Mouse (Mus musculus) cerebellum, adult 9-10 months (tissue): Measurements from ENCODE around the gene Zfp296.
A peak's percentile ranks its signal among the peaks of the same experiment; 100 is the strongest.

Experiments
- DNase-seq: peaks from one replicate; pipeline ENCODE4 v3.0.0; 2022

Gene Zfp296

DNA sequence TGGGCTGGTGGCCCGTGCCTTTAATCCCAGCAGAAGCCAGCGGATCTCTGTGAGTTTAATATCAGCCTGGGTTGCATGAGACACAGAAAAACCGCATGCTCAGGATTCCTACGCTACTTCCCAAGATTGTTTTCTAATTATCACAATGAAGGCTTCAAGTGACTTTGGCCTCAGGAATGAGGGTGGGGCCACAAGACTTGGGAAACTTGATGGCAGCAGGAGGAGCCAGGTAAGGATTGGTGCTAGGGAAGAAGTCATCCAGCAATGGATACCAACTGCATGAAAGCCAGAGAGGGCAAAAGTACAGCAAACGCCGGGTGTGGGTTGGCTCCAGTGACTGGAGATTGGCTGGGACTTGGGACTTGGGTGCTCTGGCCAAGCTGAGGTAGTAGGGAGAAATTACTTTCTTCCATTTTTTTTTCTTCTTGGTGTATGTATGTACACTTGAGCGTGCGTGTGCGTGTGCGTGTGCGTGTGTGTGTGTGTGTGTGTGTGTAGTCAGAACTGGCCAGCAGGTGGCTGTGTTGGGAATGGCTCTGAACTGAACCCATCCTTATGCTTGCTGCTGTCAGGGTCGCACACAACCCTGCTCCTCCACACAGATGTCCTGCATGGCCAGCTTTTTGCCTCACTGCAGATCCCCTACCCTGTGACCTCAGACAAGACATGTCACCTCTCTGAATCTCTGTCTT, 32.7 kb downstream of the Zfp296 start:
- no peak for DNase-seq

DNA sequence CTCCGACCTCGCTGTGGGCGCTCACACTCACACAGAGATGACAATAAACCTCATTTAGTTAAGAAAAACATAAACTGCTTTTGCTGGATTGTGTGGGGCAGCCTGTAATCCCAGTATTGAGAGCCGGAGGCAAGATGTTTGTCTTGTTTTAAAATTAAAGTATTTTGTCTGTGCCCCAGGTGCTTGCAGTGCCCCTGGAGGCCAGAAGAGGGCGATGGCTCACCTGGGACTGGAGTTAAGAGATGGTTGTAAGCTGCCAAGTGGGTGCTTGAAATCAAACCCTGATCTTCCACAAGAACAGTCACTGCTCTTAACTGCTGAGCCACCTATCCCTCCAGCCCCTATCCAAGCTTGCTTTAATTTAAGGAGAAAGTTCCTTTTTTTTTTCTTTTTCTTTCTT, 33.9 kb downstream of the Zfp296 start:
- no peak for DNase-seq

DNA sequence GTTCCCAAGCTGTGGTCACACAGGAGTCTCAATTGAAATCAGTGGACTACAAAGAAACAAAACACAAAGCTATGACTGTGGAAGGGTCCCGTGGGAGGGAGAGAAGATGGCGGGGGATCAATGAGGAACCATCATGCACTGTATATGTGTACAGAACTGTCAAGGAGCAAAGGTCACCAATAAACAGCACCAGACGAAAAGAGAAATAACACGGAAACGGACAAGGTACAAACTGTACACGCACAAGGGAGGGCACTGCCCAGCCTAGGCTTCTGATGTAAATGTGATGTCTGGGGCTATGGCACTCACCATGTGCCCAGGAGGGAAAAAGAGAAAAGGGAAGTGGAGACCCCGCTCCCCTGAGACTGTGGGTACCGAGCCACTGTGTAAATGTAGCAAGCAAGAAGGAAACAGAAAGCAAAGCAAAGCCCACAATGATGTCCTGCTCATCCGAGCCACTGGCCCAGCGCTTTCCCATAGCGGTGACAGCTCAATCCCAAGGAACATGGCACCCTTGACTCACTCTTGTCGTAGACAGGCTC, 38.0 kb downstream of the Zfp296 start:
- DNase-seq = no peak

DNA sequence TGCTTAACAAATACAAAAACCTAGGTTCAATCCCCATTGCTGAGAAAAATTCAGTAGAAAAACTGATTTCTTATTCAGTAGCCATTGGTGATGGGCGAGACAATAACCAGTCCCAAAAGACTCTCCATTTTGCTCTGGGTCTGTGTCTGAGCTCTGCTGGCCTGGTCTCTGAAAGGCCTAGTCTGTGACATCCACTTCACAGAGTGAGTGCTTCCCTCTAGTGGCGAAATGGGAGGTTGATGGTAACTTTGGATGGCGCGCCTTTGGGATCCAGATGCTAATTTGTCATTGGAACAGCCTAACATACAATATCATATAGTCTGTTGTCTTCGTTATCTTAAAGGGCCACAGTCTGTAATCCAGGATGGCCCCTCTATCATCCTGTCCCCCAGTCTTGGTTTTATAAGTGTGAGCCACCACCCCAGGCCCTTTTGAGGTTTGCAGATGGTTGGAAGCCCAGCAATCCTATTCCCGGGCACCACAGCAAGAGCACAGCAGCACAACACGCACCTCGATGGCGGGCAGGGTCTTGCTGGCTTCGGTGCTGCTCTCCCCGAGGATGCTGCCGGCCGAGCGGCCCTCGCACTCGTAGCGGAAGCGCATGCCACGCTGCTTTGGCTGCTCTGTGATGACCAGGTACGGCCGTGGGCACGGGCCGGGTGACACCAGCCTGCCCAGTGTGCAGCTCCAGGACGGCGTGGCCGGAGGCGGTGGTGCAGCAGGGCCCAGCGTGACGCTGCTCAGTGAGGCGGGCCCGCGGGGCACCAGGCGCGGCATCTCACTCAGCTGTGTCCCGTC, 42.1 kb downstream of the Zfp296 start:
- peak; percentile 85 for DNase-seq

DNA sequence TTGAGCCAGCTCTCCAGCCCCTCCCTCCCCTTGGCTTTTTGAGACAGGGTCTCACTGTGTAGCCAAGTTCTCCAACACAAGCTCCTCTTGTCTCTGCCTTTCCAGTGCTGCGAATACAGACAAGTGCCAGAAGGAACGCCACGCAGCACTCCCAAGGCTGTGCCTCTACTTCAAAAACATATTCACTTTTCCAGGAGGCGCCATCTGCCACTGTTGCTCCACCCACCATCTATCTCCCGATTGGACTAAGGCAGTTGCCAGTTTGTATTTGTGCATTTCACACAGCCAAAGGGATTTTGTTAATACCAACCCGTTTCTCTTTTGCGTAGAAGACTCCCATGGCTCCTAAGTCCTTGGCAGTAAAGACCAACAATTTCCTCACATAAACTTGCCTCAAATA, 43.7 kb downstream of the Zfp296 start:
- no peak for DNase-seq

DNA sequence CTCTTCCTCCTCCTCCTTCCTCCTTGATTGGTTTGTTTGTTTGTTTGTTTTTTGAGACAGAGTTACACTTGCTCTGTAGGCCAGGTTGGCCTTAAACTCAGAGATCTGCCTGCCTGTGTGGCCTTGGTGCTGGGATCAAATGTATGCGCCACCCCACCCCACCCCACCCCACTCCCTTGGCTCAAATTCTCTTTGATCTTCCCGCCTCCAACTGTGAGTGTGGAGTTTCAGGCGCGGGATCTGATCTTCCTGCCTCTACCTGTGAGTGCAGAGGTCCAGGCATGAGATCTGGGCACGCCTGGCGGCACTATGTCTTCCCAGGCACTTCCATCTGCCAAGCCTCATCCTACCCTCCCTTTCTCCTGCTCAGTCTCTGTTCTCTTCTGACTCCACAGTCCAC, 45.2 kb downstream of the Zfp296 start:
- DNase-seq = no peak

DNA sequence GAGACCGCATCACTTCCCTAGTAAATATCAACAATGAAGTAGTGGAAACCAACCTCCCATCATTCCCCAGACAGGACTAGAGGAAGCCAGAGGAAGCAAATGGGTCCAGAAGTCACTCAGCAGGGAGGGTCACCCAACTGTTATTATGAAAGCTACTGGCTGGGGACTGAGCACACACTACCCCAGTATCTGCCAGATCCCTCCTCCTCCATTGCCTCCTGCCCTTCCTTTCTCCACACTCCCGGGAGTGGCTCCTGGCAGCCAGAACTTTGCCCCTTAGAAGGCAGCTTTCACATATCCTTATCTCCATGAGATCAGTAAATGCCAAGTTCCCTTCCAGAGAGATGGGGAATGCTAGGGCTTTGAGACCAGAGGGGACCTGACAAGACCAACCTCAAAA, 46.3 kb downstream of the Zfp296 start:
- no peak for DNase-seq

DNA sequence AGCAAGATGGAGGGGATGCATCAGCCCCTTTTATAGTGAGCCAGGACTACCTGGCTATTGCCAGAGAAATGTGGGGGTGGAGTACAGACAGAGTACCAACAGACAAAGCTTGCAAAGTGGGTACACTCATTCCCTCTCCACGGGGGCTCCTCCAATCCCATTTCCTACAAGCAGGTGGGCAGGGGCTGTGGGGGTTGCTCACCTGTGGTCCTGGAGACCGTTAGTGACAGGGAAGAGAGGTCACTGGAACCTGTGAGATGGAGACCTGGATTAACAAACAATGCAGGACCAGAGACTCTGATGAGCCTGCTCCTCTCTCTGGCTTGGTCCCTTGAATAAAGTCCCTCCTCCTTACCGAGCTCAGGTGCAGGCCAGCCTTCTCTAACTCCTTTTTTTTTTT, 50.6 kb downstream of the Zfp296 start:
- peak; percentile 46 for DNase-seq

DNA sequence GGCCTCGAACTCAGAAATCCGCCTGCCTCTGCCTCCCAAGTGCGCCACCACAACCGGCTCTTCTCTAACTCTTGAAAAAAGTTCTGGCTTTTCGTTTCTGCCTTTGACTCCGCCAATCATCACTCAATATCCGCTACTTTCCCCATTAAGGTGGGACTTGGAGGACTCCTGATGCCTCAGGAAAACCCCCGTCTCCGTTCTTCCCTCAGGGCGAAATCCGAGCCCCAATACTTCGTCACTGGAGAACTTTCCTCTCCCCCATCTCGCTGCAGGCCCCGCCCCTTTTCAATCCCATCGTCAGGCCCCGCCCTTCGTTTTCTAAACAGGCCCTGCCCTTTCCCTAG, 51.1 kb downstream of the Zfp296 start:
- DNase-seq = no peak

DNA sequence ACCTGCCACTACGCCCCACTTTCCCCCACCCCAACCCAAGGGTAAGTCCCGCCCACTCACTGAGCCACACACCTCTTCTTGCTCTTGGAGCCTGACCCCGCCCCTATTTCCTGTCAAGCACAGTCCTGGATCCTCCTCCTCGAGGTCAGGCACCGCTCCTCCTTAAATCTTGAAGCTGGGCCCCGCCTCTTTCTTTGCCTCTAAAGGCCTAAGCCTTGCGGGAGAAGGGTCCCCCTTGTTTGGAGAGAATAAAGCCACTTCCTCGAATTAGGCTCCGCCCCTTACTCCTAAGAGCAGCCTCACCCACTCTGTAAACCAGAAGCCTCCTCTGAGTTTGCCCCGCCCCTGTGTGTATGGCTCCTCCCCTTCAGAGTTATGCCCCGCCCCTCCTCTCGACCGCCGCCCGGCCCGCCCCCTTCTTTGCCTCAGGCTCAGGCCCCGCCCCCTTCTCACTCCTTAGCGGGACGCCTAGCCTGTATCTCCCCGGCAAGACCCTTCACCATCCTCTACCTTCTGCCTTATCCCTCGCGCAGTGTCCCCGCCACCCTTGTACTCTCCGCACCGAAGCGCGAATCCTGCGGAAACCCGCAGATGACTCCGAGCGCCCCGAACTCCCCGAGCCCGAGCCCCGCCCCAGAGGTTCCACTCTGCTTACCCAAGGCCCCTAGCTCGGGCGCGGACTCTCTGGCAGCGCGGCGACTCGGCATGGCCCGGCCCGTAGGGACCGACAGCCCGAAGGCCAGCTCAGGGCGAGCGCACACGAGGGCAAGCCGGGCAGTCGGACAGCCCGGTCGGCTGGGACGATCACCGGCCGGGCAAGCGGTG, 51.7 kb downstream of the Zfp296 start:
- peak; percentile 83 for DNase-seq

DNA sequence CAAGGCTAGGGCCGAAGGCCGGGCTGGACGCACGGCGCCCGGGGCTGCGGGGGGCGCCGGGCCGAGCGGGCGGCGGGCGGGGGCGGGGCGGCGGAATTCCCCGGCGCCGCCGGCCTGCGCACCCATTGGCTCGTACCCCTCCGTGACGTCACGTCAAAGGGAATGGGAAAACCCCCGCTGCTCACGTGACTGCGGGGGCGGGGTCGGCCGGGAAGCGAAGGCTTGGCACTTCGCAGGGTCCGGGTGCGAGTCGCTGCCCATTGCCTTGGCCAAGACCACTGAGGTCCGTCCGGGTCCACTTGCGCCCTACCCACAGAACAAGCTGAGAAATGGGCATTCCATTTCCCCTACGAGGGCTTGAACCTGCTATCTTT, 52.3 kb downstream of the Zfp296 start, which contains the start of gene Relb:
TSS of gene Relb (minus strand) at position 78 of the 374 bp plus-strand sequence.
- peak; percentile 86 for DNase-seq
